Mouse (Mus musculus) layer of hippocampus, adult 11-12 months (tissue): Measurements from ENCODE around the gene Prickle2.

Experiments used
- DNase-seq: peaks from one replicate; pipeline ENCODE4 v3.0.0; 2022; ENCODE audit warnings: low spot score

Prickle2 gene

DNA sequence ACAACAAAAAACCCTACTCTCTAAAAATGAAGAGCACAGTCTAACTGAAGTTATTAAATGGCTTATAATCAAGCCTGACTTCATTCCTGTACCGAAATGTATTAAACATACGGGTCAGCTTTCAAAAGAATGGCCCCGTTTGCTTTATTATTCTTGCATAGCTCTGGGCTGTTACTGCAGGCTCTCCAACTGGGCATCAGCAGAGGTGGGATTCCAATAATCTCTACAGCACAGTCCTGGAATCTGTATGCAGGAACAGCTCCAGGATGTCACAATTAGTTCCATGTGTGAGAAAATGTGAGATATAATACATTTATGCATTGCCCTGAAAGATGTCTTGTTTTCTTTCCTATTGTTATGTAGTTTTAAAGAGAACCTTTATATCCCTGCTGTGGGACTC, 38.4 kb downstream of the Prickle2 start:
- DNase-seq = no peak

DNA sequence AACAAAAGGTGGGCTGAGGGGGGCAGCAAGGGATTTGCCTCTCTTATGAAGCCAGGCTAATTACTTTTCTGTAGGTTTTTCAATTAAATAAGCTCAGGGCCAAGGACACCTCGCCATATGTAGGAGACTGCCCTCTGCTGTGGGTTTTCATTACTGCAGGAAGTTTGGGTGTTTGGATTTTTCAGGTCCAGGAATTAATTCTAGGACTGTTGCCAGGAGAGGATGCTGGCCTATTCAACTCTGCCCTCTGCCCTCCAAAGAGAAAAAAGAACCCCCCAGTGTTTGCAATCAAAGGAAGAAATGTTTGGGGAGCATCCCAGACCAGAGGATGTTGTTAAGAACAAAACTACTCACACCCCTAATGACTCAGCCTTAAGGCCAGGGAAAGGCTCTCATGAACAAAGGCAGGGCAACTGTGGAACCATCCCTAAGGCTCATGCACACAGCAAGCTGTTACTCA, 40.4 kb downstream of the Prickle2 start:
- peak; percentile 89 for DNase-seq

DNA sequence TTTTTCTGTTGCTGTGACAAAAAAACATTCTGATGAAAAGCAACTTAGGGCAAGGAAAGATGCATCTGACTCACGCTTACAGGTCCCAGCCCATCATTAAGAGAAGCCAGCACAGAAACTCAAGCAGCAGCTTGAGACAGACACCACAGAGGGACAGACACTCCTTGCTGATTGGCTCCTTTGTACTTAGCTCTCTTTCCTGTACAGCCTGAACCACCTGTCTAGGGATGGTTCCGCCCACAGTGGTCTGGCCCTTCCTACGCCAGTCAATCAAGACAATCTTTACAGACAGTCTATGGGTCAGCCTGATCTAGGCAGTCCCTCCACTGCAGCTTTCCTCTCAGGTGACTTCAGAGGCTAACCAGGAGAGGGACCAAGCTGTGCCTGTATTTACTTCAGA, 42.1 kb downstream of the Prickle2 start:
- DNase-seq = no peak

DNA sequence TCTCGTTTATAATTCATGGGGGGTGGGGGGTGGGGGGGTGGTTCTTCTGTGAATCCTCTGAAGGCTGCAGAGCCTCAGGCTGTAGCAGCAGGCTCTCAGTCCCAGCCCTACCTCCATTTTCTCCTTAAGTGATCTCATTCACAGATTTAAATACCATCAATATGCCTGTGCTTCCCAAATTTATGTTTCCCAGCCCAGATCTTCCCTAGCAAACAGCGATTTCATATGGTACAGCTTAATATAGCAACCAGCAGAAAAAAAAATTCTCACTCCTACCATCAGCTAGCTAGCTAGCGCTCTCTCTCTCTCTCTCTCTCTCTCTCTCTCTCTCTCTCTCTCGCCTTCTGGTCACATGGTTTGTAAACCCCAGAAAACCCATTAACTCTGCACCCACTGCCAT, 42.5 kb downstream of the Prickle2 start:
- DNase-seq = peak; percentile 48

DNA sequence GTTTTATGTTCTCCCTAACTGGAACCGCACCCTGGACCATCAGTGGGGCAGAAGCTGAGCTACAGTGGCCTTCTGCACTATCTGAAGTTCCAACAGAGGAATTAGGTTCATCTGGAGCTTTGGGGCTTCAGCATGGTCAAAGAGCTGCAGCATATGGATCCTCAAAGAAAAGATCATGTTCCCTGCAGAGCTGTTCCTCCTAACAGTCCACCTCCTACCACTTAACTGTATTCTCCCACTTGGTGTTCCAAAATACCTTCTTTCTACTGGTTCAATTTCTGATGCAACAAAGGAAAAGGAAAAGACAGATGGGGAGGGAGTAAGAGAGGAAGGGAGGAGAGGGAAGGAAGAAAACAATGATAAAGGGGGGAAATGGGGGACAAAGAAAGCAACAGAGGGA, 56.9 kb downstream of the Prickle2 start:
- no peak for DNase-seq

DNA sequence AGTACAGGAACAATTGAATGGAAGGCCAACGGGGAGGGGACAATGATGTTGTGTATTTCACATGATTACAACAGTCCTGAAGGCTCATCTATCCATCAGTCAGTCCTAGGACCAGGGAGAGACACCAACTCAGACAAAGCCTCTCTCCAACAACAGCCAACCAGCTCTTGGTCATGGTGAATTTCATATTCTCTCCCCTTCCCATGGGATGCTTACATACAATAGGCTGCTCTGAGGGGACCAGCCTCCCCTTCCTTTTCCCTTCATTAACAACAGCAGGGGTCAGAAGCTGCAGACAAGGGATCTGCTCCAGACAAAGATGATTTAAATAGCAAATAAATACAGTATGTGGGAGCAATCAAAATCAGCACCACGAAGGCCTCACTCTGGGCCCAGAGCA, 57.4 kb downstream of the Prickle2 start:
- DNase-seq = no peak

DNA sequence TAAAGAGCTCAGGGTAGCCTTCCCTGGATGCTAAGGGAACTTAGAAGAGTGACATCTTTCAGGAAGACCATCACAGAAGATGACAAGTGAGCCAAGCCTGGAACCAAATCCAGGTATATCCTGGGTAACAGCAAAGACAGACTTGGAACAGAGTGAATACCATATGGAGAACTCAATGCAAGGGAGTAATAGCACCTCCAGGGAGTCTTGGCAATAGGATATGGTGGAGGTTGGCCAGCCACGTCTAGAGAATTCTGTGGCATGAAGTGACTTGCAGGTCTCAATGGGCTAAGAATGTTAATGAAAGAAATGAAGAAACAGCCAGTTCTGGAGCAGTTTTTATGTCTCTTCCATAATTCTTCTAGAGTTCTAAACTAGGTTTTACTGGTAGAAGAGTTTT, 63.0 kb downstream of the Prickle2 start:
- DNase-seq = no peak

DNA sequence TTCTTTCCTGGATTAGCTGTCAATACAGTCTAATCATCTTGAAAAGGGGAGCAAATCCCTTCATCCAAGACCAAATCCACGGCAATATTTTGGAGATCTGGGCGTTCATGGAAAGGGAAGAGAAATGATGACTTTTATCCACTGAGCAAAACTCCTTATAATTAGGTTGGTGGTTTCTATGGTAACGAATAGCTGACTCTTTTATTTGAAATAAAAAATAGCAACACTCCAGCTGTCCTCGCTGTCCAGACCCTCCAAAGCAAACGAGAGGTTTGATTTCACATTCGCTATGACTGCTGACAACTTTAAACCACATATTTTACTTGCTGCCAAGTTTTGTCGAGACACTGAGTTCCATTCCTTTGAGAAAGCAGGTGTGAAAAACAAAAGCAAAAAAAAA, 64.0 kb downstream of the Prickle2 start:
- no peak for DNase-seq

DNA sequence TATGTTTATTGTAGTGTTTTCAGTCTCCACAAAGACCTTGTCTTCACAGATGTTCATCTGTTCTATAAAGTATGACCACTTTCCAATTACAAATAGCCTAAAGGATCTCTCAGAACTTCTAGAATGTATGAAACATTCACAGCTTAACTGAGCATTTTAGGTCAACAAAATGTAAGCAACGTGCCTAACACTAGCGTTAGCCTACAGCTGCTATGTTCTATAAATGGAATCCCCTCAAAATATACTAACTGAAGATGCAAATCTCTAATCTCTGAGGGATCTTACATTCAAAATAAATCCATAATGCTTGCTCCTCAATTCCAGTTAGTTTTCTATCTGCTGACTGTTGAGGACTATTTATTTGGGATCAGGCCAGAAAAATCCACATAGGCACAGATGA, 65.1 kb downstream of the Prickle2 start:
- no peak for DNase-seq

DNA sequence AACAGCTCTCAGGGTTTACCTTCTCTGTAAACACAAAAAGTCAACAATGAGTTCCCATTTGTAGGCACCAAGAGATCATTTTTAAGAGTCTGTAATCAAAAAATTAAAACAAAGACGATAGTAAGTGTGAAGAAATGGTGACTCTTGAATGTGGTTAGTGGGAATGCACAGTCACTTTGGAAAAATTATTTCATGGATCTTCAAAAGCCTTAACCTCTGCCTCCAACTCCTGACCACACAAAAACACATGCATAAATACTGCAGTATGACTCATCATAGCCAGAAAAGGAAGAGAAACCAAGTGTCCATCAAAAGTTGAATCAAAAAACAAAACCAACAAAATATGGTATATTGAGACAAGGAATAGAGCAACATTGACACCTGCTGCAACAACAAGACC, 69.5 kb downstream of the Prickle2 start:
- no peak for DNase-seq

DNA sequence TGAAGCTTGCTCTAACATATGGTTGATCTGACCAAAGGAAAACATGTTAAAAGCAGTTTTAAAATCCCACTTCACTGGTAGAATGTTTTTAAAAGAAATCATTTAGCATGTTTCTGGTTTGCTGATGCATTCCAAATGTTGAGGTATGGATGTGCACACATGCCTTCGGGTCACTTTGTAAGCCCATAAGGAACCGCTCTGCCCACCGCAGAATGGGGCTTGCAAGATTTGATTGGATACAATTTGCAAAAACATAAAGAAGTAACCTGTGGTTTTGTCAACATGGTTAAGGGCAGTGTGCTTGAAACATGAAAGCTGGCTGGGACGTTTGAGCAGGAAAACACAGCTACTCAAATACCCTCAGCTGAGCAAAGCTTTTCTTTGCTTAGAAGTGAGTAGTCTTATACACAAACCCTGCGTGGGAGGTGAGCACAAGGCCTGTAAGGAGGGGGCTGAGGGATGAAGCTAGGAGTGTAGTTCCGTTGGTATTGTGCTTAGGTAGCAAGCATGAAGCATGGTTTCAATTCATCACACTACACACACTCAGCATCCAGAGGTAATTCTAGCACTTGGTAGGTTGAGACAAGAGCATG, 71.0 kb downstream of the Prickle2 start:
- no peak for DNase-seq

DNA sequence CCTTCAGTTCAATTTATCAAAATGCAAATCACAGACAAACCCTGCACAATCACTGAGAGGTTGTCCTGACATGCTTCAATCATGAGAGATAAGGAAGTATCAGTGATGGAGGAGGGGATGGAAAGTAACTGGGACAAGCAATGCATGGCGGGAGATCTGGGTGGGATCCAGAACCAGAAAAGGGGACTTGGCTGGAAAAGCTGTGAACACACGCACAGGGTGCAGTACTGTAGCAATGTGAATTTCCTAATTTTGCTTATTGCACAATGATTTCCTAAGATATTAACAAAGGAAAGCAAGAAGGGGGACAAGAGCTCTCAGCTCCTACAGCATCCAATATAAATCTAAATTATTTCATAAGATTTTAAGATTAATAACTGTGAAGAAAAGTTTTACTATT, 75.0 kb downstream of the Prickle2 start:
- no peak for DNase-seq

DNA sequence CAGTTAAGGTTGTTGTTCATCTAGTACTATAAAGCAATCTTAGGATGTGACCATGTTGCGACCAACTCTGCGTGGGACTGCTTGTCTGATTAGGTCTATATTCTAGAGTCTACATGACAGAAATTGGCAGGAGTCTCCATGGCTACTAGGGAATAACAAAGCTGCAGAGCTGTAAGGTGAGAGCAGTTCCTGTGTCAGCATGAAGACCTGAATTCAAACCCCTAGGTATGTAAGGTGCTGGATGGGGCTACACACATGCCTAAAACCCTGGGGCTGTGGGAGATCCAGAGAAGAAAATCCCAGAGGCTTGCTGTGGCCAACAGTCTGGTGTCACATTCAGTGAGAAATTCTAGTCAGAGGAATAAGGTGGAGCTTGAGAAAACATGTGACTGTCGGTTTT, 78.2 kb downstream of the Prickle2 start:
- DNase-seq = no peak

DNA sequence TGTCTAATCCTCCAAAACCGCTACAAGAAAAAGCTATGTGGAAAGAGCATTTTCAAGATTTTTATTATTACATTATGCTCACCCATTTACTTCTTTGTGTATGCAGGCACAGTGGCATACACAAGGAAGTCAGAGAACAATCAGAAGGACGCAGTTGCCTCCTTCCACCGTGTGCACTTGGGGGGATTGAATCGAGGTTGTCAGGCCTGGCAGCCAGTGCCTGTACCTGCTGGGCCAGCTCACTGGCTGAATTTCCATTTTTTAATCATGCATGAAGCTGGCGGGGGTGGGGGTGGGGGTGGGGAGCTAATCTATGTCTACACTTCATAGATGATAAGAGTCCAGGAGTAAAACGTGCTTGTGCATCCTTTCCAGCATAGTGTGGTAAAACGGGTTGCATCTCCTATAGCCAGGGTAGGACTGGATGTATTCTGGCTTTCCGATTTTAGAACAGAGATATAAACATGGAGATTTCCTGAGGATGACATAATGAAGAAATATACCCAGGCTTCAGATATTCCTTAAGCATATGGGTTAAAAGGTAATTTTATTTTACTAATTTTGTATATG, 78.8 kb downstream of the Prickle2 start:
- DNase-seq = no peak

DNA sequence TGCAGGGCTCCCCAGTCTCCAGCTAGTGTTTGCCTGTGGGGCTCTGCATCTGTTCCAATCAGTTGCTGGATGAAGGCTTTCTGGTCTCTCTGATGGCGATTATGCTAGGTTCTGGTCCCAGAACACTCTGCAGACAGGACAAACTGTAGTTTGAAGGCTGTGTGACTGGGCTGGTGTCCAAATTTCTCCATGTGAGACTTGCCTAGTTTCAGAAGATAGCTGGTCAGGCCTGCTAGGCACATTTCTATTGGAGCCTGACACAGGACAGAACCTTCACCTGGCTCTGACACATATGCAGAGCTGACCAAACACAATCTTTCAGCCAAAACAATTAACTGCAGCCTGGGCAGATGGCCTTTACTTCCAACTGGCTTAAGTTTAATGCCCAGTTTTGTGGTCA, 80.0 kb downstream of the Prickle2 start:
- DNase-seq = no peak

DNA sequence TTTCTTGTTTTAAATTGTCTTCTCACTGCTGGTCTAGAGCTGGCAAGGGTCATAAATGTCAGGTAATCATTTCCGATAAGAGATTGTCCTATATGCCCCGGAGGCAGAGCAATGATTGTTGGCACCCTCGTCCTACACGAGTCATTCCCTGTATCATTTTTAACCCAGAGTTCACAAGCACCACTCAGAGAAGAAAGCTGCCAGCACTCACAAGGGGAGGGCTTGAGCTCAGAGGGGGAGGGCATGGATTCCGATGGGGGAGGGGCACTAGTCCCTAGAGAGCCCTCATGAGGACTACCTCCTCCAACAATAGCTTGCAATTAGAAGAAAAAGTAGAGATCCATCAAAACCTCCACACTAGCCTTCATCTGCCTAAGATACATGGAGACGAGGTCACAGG, 81.6 kb downstream of the Prickle2 start:
- no peak for DNase-seq

DNA sequence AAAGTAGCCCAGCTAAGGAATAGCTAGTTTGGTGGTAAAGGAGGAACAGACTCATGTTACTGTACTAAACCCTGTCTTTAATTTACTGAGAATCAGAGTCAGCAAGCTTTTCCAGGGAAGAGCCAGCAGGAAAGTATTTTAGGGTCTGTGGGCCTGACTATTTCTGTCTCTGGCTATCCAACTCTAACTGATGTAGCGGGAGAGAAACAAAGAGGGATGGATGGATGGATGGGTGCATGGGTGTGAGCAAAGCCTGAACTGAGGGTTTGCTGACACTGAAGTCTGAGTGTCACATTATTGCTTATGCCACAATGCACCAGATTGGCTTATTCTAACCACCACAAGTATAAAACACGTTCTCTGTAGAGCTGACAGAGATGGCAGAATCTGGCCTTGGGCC, 88.8 kb downstream of the Prickle2 start:
- DNase-seq = no peak

DNA sequence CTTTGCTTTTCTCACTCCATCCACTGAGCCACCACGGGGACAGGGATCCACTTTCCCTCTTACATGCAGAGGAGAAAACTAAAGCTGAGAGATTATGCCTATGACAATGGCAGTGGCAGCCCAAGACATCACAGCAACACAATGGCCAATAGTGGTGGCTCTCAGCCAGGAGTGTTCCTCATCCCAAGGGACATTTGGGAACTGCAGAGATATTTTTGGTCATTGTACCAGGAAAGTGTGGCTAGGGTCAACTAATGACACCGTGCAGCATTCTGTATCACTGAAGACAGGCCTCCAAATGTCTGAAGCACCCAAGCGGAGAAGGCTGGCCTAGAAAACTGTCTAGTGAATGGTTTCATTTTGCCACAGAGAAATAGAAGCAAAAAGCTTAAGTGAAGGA, 91.2 kb downstream of the Prickle2 start:
- no peak for DNase-seq

DNA sequence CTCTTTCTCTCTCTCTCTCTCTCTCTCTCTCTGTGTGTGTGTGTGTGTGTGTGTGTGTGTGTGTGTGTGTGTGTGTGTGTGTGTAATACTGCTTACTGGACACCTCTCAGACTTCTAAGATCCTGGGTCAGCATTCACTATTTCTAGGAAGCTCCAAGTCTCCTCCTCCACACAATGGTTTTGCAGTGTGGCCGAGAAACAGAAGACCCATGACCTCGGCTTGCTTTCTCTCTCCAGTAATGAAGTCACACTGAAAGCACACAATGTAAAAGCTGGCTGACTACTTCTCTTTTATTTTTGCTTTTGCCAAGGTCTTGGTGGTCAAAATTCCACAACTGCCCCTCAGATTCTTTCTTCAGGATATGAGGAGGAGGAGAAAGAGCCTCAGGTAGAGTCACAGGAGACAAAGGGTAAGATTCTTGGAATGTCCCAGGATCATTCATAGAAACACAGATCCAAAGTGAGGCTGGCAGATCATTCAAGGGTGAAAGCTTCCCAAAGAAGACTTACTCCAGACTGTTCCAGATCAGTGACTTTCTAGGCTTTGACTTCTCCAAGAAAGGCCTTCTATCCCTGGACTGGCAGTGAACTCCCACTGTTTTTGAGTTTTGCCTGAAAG, 93.7 kb downstream of the Prickle2 start:
- no peak for DNase-seq

DNA sequence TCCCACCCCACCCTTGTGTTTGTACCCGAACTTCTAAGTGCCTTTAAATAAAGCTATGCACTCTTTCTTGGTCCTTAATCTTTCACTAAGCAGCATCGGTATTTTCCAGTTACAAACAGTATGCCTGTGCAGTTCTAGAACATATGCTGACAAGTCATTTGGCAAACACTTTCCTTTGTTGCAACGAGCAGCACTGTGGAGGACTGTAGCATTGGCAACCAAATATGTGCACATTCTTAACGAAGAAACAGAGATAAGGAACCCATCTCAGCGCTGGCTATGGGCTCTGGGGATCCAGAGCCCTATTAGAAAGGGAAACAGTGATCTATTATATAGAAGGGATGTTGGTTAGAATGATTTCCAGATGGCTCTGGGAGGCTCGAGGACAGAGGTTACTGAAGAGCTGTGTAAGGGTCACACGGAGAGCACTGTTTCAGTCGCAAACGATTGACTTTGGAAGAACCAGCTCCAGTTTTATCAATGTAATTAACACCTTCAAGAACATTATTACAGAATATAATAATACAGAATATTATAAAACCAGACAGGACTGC, 96.2 kb downstream of the Prickle2 start:
- peak; percentile 57 for DNase-seq

DNA sequence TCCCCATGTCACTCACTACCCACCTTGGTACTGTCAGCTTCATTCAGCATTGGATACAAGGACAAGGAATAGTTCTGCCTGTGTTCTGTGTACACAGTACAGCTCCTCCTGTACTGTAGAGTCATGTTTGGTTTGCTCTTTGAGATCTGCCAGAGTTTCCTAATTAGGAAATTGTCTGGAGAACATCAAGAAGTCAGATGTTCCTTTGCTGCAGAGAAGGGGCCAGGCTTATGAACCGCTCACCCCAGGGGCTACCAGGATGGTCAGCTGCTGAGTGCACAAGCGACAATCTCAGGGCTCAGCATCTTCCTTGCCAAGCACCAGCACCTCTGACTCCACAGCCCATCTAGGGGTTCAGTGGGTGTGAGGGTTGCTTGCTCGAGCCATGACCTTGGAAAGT, 96.9 kb downstream of the Prickle2 start:
- no peak for DNase-seq

DNA sequence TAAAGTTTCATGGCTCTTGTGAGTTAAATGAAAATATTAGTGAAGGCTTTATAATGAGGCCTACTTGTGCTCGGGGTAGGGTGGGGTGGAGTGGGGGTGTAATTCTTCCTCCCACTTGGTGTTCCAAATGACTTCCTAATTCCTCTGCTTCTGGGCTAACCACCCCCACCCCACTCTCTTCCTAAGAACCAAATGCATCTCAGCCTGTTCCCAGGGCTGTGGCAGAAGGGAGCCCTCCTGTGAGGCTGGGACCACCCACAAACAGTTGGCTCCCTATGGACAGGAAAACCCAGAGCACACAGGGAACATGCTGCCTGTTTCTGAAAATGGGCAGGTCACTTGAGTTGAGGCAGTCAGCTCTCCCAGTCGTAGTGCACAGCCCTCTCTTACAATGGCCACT, 100.8 kb downstream of the Prickle2 start:
- peak; percentile 43 for DNase-seq

DNA sequence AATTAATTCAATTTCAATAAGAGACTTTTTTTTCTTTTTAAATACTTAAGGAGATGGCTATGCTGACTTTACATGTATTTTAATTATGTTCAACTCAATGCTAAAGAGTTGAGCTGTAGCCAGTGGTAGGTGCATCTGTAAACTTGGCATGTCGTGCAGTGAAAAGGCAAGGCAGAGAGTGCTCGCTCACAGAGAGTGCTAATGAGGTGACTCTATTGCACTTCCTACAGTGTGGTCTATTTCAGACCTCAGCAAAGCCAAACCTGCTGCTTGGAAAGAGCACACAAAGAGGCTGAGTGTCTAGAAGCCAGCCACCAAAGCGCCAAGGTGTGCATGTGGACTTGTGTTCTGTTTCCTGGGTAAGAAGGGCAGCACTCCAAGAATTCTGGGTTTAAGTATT, 109.6 kb downstream of the Prickle2 start:
- no peak for DNase-seq
